ENCODE assay signal across 11 mouse cellular contexts in the genomic region with DNA sequence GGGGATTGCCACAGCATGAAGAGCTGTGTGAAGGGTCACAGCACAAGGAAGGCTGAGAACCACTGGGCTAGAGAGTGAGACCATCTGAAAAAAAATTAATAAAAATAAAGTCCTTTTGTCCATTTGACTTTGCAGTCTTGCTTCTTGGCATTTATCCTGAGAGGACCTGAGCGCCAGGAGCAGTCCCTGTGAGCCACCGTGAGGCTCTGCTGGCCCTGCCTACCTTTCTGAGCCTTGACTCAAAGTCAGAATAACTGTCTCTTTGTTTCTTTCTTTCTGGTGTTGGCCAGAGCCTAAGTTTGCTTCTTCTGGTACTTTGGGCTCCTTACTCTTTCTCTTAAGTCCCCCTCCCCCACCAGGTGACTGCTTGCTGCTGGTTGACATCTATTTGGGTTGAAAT.
"Had no signal": no experiment of that assay in that cellular context is flagged by ENCODE, and none has a peak within 500 bp of the region (broad histone marks: within the 10 kb centered on the region; RNA-seq: fewer than 3 reads in every experiment).

No protein-coding gene starts in this region.

- DNase-seq: kidney, postnatal 14 days; left cerebral cortex, postnatal 4 days; lung, adult 18-20 months; right cerebral cortex, adult 18-20 months; right cerebral cortex, postnatal 25 days; thymus, postnatal 14 days had no signal

- ATAC-seq: midbrain, embryonic 13.5 days had no signal

- H3K9me3 ChIP-seq: neural tube, embryonic 15.5 days had no signal

- H3K4me3 ChIP-seq: kidney, embryonic 15.5 days; limb, embryonic 13.5 days; midbrain, embryonic 13.5 days; neural tube, embryonic 15.5 days had no signal

- H3K9ac ChIP-seq: kidney, embryonic 15.5 days; limb, embryonic 13.5 days; liver, embryonic 14.5 days; midbrain, embryonic 13.5 days; neural tube, embryonic 15.5 days had no signal

- H3K27ac ChIP-seq: kidney, embryonic 15.5 days; limb, embryonic 13.5 days; liver, embryonic 14.5 days; midbrain, embryonic 13.5 days; neural tube, embryonic 15.5 days had no signal

- H3K27me3 ChIP-seq: kidney, embryonic 15.5 days; limb, embryonic 13.5 days; midbrain, embryonic 13.5 days; neural tube, embryonic 15.5 days had no signal

- H3K4me2 ChIP-seq: kidney, embryonic 15.5 days; limb, embryonic 13.5 days; midbrain, embryonic 13.5 days; neural tube, embryonic 15.5 days had no signal
